9 mouse cellular contexts compared by ENCODE assay signal in the genomic region with DNA sequence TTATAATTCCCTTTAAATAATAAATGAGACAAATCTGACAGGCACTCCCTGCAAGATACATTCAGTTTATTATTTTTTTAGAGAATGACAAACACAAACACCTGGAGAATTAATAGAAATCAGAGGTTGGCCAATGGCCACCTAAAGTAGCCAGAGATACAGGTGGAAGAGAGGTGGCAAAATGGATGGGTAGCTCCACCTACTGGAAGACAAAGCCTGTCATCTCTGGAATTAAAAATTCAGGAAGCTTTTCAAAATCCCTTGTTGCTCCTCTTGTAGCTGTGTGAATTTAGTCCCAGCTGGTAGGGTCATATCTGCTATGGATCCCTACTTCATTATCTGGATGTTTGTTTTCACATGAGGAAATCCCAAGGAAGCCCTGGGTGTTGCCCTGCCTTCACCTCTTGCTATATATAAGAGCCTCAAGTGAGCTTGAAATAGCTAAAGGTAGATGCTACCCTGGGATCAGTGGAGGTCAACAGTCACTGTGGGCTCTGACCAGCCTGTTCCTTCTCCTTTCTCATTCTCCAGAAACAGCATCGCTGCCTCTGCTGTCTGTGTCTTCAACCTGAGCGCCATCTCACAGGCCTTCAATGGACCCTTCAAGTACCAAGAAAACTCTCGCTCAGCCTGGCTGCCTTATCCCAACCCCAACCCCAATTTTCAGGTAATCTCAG.
DNase-seq lines count a peak whose midpoint lies in the region; ATAC-seq lines count a peak whose summit lies in the region.
"Had no signal": no experiment of that assay in that cellular context is flagged by ENCODE, and none has a peak within 500 bp of the region (broad histone marks: within the 10 kb centered on the region; RNA-seq: fewer than 3 reads in every experiment).

No protein-coding gene starts in this region.

- no peaks in the 10 kb centered on the region for H3K27me3 ChIP-seq in forebrain, embryonic 14.5 days (replicated peaks; ENCODE audit: control insufficient read depth, insufficient read depth, low read length)
- no peaks in the 10 kb centered on the region for H3K27me3 ChIP-seq in forebrain, embryonic 16.5 days (replicated peaks; ENCODE audit: control insufficient read depth, insufficient read depth, low read length)

- H3K9ac ChIP-seq in forebrain, embryonic 14.5 days (ENCODE audit: low read length), result no peak overlapping the region
- no peak overlapping the region for H3K9ac ChIP-seq in forebrain, embryonic 16.5 days (replicated peaks; ENCODE audit: low read depth, low read length)

- 11% methylated on average over 3 of the region's 3 CpGs for WGBS in forebrain, embryonic 14.5 days
- WGBS in forebrain, embryonic 16.5 days, result 22% methylated on average over 3 of the region's 3 CpGs

- intact Hi-C loops in left cerebral cortex, postnatal 25 days (cut with DNase I), result loop anchor here (5.0 to 10.0 kb wide), 2 partner anchors 321 to 954 kb away; no protein-coding TSS in a partner anchor

- H3K36me3 ChIP-seq in forebrain, embryonic 14.5 days (ENCODE audit: control insufficient read depth, insufficient read depth, low read length), result no peaks in the 10 kb centered on the region
- H3K36me3 ChIP-seq in forebrain, embryonic 16.5 days (ENCODE audit: control insufficient read depth, insufficient read depth), result no peaks in the 10 kb centered on the region
- H3K36me3 ChIP-seq: G1E had no signal

- no peaks in the 10 kb centered on the region for H3K9me3 ChIP-seq in forebrain, embryonic 14.5 days (replicated peaks; ENCODE audit: control insufficient read depth, low read length)
- no peaks in the 10 kb centered on the region for H3K9me3 ChIP-seq in forebrain, embryonic 16.5 days (ENCODE audit: control insufficient read depth, low read length)
- H3K9me3 ChIP-seq: G1E had no signal

- peak; percentile 11; the same call in 1 of the 2 replicates for ATAC-seq in forebrain, embryonic 14.5 days
- no peak; the same call in 1 of the 2 replicates for ATAC-seq in forebrain, embryonic 16.5 days

- H3K27ac ChIP-seq in forebrain, embryonic 14.5 days (ENCODE audit: low read depth, low read length), result peak overlapping the region; percentile 50; the same call in 1 of the 2 replicates
- no peak overlapping the region for H3K27ac ChIP-seq in forebrain, embryonic 16.5 days (ENCODE audit: low read length)

- peak; percentile 50 for DNase-seq in forebrain, embryonic 14.5 days (ENCODE audit: low spot score)
- DNase-seq in left cerebral cortex, postnatal 25 days (ENCODE audit: low spot score in 2 of 2), result peak; percentile 11 to 23
- no peak for DNase-seq in left cerebral cortex, adult 11 months (ENCODE audit: low spot score)
- DNase-seq in cerebellum, adult 9-11 months, result peak; percentile 47
- DNase-seq in retina, postnatal 1 day, result peak; percentile 69
- no peak for DNase-seq in urinary bladder, postnatal 36 days (ENCODE audit: low spot score in 2 of 2)
- no peak for DNase-seq in layer of hippocampus, postnatal 10 days (ENCODE audit: low spot score in 2 of 2)

- no peak overlapping the region for H3K4me3 ChIP-seq in forebrain, embryonic 14.5 days (ENCODE audit: low read depth, low read length)
- no peak overlapping the region for H3K4me3 ChIP-seq in forebrain, embryonic 16.5 days (replicated peaks; ENCODE audit: low read length)

- no peak overlapping the region for H3K4me2 ChIP-seq in forebrain, embryonic 14.5 days (ENCODE audit: low read length)
- H3K4me2 ChIP-seq in forebrain, embryonic 16.5 days (ENCODE audit: low read length), result no peak overlapping the region

- peaks cover 4% of the 10 kb centered on the region; the same call in 1 of the 2 replicates for H3K4me1 ChIP-seq in forebrain, embryonic 14.5 days (ENCODE audit: control insufficient read depth, insufficient read depth, low read length)
- peaks cover 7% of the 10 kb centered on the region for H3K4me1 ChIP-seq in forebrain, embryonic 16.5 days (replicated peaks; ENCODE audit: control insufficient read depth, insufficient read depth, low read length)

Comparison
In these comparisons a context has a peak if more than half of its experiments do, and no peak if none do; other contexts are left out.
1. DNase-seq: peak in forebrain, embryonic 14.5 days (single experiment), left cerebral cortex, postnatal 25 days (2 of 2), cerebellum, adult 9-11 months (single experiment) and retina, postnatal 1 day (single experiment); none in left cerebral cortex, adult 11 months (single experiment), urinary bladder, postnatal 36 days (0 of 2) and layer of hippocampus, postnatal 10 days (0 of 2).